Mouse (Mus musculus): ENCODE measurements around the gene Fdps. TPM values are rescaled to one million over a fixed set of nuclear protein-coding genes. Genes with fewer than 3 reads are reported as not detected.
"Not testable (repeated sequence)": the region's sequence is repeated elsewhere in the genome, so short reads cannot be mapped to it uniquely, and the experiment has no call there.

Fdps gene
- polyA plus RNA-seq, 1 experiment from 2014 or later, result 577 TPM

DNA sequence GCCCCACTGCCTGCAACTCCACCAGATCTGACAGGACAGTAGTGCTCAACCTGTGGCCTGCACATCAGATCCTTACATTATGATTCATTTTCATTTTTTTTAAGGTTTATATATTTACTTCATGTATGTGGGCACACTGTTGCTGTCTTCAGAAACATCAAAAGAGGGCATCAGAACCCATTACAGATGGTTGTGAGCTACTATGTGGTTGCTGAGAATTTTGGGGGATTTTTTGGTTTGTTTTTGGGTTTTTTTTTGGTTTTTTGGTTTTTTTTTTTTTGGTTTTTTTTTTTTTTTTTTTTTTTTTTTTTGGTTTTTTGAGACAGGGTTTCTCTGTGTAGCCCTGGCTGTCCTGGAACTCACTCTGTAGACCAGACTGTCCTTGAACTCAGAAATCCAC, 19.5 kb downstream of the Fdps start:
- ATAC-seq; H3K27me3 ChIP-seq (ENCODE audit: control insufficient read depth, insufficient read depth, low read depth, low read length); H3K9me3 ChIP-seq (replicated peaks; ENCODE audit: control insufficient read depth, low read length, poor library complexity, severe bottlenecking); H3K4me3 ChIP-seq (ENCODE audit: low read depth, low read length); H3K4me2 ChIP-seq (ENCODE audit: low read length); H3K27ac ChIP-seq (ENCODE audit: low read length); H3K4me1 ChIP-seq (ENCODE audit: control insufficient read depth, insufficient read depth, low read length); H3K9ac ChIP-seq (ENCODE audit: low read depth, low read length): not testable (repeated sequence)
- peaks cover 32% of the 10 kb centered on the region for H3K36me3 ChIP-seq (ENCODE audit: control insufficient read depth, insufficient read depth, low read length)

DNA sequence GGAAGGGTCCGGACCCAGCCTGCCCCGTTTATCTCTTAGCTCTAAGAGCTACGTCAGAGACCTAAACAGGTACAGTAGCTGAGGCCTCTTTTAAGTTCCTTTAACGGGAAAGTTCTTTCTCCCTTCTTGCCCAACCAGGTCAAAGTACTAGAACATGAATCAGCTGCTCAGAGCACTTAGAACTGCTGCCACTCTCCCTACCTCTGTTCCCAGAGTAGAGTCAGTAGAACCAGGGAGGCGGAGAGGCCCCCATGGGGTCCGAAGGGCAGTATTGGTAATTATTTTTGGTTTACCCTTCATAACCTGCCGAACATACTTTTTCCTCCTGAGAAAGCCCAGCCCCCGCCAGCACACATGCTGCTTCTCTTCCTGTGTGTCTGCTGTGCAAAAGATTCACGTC, 24.4 kb downstream of the Fdps start:
- Histone ChIP-seq H3K4me2 (ENCODE audit: low read length) (no peak overlapping the region), H3K9ac (ENCODE audit: low read depth, low read length) (no peak overlapping the region), H3K4me3 (ENCODE audit: low read depth, low read length) (no peak overlapping the region), H3K36me3 (ENCODE audit: control insufficient read depth, insufficient read depth, low read length) (peaks cover 44% of the 10 kb centered on the region), H3K9me3 (replicated peaks; ENCODE audit: control insufficient read depth, low read length, poor library complexity, severe bottlenecking) (no peaks in the 10 kb centered on the region), H3K27me3 (ENCODE audit: control insufficient read depth, insufficient read depth, low read depth, low read length) (no peaks in the 10 kb centered on the region), H3K4me1 (ENCODE audit: control insufficient read depth, insufficient read depth, low read length) (no peaks in the 10 kb centered on the region), H3K27ac (ENCODE audit: low read length) (no peak overlapping the region)
- 94% methylated on average over 9 of the region's 9 CpGs for WGBS
- ATAC-seq, result no peak

DNA sequence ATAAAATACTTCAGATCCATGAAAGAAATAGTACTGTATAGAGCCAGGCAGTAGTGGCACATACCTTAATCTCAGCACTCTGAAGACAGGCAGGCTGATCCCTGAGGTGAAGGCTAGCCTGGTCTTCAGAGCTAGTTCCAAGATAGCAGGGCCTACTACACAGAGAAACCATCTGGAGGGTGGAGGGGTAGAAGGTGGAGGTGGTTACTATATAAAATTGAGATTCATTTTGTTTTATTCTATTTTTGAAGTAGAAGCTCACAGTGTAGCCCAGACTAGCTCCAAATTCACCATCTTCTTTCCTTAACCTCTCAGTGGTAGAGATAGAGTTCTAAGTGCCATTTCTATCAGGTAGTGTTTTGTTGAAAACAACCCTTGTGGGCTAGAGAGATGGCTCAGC, 34.5 kb downstream of the Fdps start:
- Histone ChIP-seq H3K9ac (ENCODE audit: low read depth, low read length) (no peak overlapping the region), H3K4me1 (ENCODE audit: control insufficient read depth, insufficient read depth, low read length) (no peaks in the 10 kb centered on the region), H3K4me3 (ENCODE audit: low read depth, low read length) (no peak overlapping the region), H3K9me3 (replicated peaks; ENCODE audit: control insufficient read depth, low read length, poor library complexity, severe bottlenecking) (no peaks in the 10 kb centered on the region), H3K4me2 (ENCODE audit: low read length) (no peak overlapping the region), H3K27ac (ENCODE audit: low read length) (no peak overlapping the region), H3K27me3 (ENCODE audit: control insufficient read depth, insufficient read depth, low read depth, low read length) (no peaks in the 10 kb centered on the region), H3K36me3 (ENCODE audit: control insufficient read depth, insufficient read depth, low read length) (peaks cover 66% of the 10 kb centered on the region)
- ATAC-seq, result no peak

DNA sequence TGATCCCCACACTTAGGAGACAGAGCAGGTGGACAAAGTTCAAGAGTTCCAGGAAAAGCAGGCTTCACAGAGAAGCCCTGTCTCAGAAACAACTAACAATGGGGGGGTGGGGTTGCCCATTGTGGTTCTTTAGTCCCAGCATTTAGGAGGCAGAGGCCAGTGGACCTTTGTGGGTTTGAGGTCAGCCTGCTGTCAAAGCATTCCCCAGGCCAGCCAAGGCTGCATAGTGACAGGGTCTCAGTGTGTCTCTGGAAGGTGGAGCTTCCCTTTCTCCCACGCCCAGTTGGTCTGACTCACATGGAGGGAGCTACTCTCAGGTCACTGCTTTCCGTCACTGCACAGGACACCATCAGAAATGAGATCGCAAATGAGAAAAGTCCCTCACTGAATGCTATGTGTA, 40.1 kb downstream of the Fdps start:
- Histone ChIP-seq H3K9me3 (replicated peaks; ENCODE audit: control insufficient read depth, low read length, poor library complexity, severe bottlenecking) (no peaks in the 10 kb centered on the region), H3K4me1 (ENCODE audit: control insufficient read depth, insufficient read depth, low read length) (no peaks in the 10 kb centered on the region), H3K27me3 (ENCODE audit: control insufficient read depth, insufficient read depth, low read depth, low read length) (no peaks in the 10 kb centered on the region), H3K4me3 (ENCODE audit: low read depth, low read length) (no peak overlapping the region), H3K4me2 (ENCODE audit: low read length) (no peak overlapping the region), H3K27ac (ENCODE audit: low read length) (no peak overlapping the region), H3K36me3 (ENCODE audit: control insufficient read depth, insufficient read depth, low read length) (peaks cover 47% of the 10 kb centered on the region), H3K9ac (ENCODE audit: low read depth, low read length) (no peak overlapping the region)
- ATAC-seq, result no peak
- WGBS, result 52% methylated on average over 3 of the region's 3 CpGs

DNA sequence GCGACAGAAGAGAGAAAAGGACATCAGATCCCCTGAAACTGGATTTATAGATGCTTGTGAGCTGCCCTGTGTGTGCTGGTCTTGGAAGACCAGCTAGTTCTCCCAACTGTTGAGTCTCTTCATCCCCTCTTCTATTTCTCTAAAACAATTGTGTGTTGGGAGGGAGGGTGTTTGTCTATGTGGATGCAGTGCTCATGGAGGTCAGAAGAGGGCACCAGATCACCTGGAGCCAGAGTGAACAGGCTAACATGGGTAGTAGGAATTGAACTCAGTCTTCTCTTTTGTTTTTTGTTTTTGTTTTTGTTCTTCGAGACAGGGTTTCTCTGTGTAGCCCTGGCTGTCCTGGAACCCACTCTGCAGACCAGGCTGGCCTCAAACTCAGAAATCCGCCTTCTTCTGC, 43.0 kb downstream of the Fdps start:
- Histone ChIP-seq H3K4me1 (ENCODE audit: control insufficient read depth, insufficient read depth, low read length) (no peaks in the 10 kb centered on the region), H3K4me2 (ENCODE audit: low read length) (no peak overlapping the region), H3K9me3 (replicated peaks; ENCODE audit: control insufficient read depth, low read length, poor library complexity, severe bottlenecking) (no peaks in the 10 kb centered on the region), H3K9ac (ENCODE audit: low read depth, low read length) (no peak overlapping the region), H3K27me3 (ENCODE audit: control insufficient read depth, insufficient read depth, low read depth, low read length) (no peaks in the 10 kb centered on the region), H3K27ac (ENCODE audit: low read length) (no peak overlapping the region), H3K36me3 (ENCODE audit: control insufficient read depth, insufficient read depth, low read length) (peaks cover 39% of the 10 kb centered on the region), H3K4me3 (ENCODE audit: low read depth, low read length) (no peak overlapping the region)
- ATAC-seq, result no peak
- 88% methylated on average over 3 of the region's 3 CpGs for WGBS

DNA sequence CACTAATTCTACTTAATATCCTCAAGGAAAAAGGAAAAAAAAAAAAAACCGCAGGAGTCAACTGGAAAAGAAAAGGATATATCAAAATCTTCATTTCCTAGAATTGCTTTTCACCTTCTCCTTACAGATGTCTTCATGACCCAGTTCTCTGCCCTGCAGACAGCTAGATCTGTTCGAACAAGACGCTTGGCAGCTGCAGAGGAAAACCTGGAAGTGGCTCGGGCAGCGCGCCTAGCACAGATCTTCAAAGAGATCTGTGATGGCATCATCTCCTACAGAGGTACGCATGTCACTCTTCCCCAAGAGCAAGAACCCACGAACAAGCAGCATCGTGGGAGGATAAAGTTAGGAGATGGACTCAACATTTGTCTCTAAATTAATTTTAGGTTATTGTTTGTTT, 43.4 kb downstream of the Fdps start:
- no peaks in the 10 kb centered on the region for H3K27me3 ChIP-seq (ENCODE audit: control insufficient read depth, insufficient read depth, low read depth, low read length)
- no peak overlapping the region for H3K4me3 ChIP-seq (ENCODE audit: low read depth, low read length)
- H3K9me3 ChIP-seq (replicated peaks; ENCODE audit: control insufficient read depth, low read length, poor library complexity, severe bottlenecking), result no peaks in the 10 kb centered on the region
- H3K9ac ChIP-seq (ENCODE audit: low read depth, low read length), result no peak overlapping the region
- peaks cover 36% of the 10 kb centered on the region for H3K36me3 ChIP-seq (ENCODE audit: control insufficient read depth, insufficient read depth, low read length)
- H3K27ac ChIP-seq (ENCODE audit: low read length), result no peak overlapping the region
- 92% methylated on average over 9 of the region's 9 CpGs for WGBS
- no peak overlapping the region for H3K4me2 ChIP-seq (ENCODE audit: low read length)
- no peak for ATAC-seq
- no peaks in the 10 kb centered on the region for H3K4me1 ChIP-seq (ENCODE audit: control insufficient read depth, insufficient read depth, low read length)

Other genes starting within 250 kb of the Fdps start
- gene Msto1, start 188.0 kb downstream of the Fdps start, polyA plus RNA-seq (2015; fragmentation: Nextera tagmentation; extraction: Ambion mirVana), result 46.9 and 51.2 TPM in 2 replicates
- gene Ash1l, start 151.3 kb downstream of the Fdps start, polyA plus RNA-seq (2015; fragmentation: Nextera tagmentation; extraction: Ambion mirVana), result 19.0 and 21.9 TPM in 2 replicates
- gene Dap3, start 150.8 kb downstream of the Fdps start, polyA plus RNA-seq (2015; fragmentation: Nextera tagmentation; extraction: Ambion mirVana), result 120 and 123 TPM in 2 replicates
- gene Rusc1, start 8.6 kb downstream of the Fdps start, polyA plus RNA-seq (2015; fragmentation: Nextera tagmentation; extraction: Ambion mirVana), result 101 and 103 TPM in 2 replicates
- 0.14 TPM in 1 of 2 replicates, not detected in the other for gene Gm43738, start 860 bp downstream of the Fdps start, polyA plus RNA-seq (2015; fragmentation: Nextera tagmentation; extraction: Ambion mirVana)
- gene Pklr, start 34.2 kb upstream of the Fdps start, polyA plus RNA-seq (2015; fragmentation: Nextera tagmentation; extraction: Ambion mirVana), result 0.30 TPM in 1 of 2 replicates, not detected in the other
- 59.1 and 65.9 TPM in 2 replicates for gene Hcn3, start 58.2 kb upstream of the Fdps start, polyA plus RNA-seq (2015; fragmentation: Nextera tagmentation; extraction: Ambion mirVana)
- 15.9 and 19.7 TPM in 2 replicates for gene Clk2, start 62.8 kb upstream of the Fdps start, polyA plus RNA-seq (2015; fragmentation: Nextera tagmentation; extraction: Ambion mirVana)
- 145 and 152 TPM in 2 replicates for gene Scamp3, start 75.5 kb upstream of the Fdps start, polyA plus RNA-seq (2015; fragmentation: Nextera tagmentation; extraction: Ambion mirVana)
- gene Fam189b, start 81.2 kb upstream of the Fdps start, polyA plus RNA-seq (2015; fragmentation: Nextera tagmentation; extraction: Ambion mirVana), result 31.8 and 33.6 TPM in 2 replicates
- gene Gba, start 101.0 kb upstream of the Fdps start, polyA plus RNA-seq (2015; fragmentation: Nextera tagmentation; extraction: Ambion mirVana), result 46.4 and 49.0 TPM in 2 replicates
- 52.2 and 53.6 TPM in 2 replicates for gene Thbs3, start 113.2 kb upstream of the Fdps start, polyA plus RNA-seq (2015; fragmentation: Nextera tagmentation; extraction: Ambion mirVana)
- 145 and 150 TPM in 2 replicates for gene Mtx1, start 125.1 kb upstream of the Fdps start, polyA plus RNA-seq (2015; fragmentation: Nextera tagmentation; extraction: Ambion mirVana)
- 0.57 and 1.5 TPM in 2 replicates for gene Muc1, start 127.1 kb upstream of the Fdps start, polyA plus RNA-seq (2015; fragmentation: Nextera tagmentation; extraction: Ambion mirVana)
- gene Krtcap2, start 144.0 kb upstream of the Fdps start, polyA plus RNA-seq (2015; fragmentation: Nextera tagmentation; extraction: Ambion mirVana), result 195 TPM in 2 replicates
- gene Trim46, start 144.3 kb upstream of the Fdps start, polyA plus RNA-seq (2015; fragmentation: Nextera tagmentation; extraction: Ambion mirVana), result 90.3 and 91.2 TPM in 2 replicates
- gene Dpm3, start 157.4 kb upstream of the Fdps start, polyA plus RNA-seq (2015; fragmentation: Nextera tagmentation; extraction: Ambion mirVana), result 60.4 and 64.5 TPM in 2 replicates
- gene Slc50a1, start 168.6 kb upstream of the Fdps start, polyA plus RNA-seq (2015; fragmentation: Nextera tagmentation; extraction: Ambion mirVana), result 40.2 and 41.3 TPM in 2 replicates
- 6.8 and 7.4 TPM in 2 replicates for gene Efna1, start 179.2 kb upstream of the Fdps start, polyA plus RNA-seq (2015; fragmentation: Nextera tagmentation; extraction: Ambion mirVana)
- 40.5 and 59.0 TPM in 2 replicates for gene Efna3, start 221.0 kb upstream of the Fdps start, polyA plus RNA-seq (2015; fragmentation: Nextera tagmentation; extraction: Ambion mirVana)
- gene Efna4, start 236.1 kb upstream of the Fdps start, polyA plus RNA-seq (2015; fragmentation: Nextera tagmentation; extraction: Ambion mirVana), result 3.7 and 4.2 TPM in 2 replicates
- 60.6 and 78.2 TPM in 2 replicates for gene Adam15, start 248.0 kb upstream of the Fdps start, polyA plus RNA-seq (2015; fragmentation: Nextera tagmentation; extraction: Ambion mirVana)

All from midbrain, embryonic 16.5 days (tissue).